Mouse (Mus musculus) embryonic facial prominence, embryonic 11.5 days (tissue): ENCODE results near the gene Ndufa7. TPM values are rescaled to one million over a fixed set of nuclear protein-coding genes. Genes with fewer than 3 reads are reported as not detected.
A peak's percentile ranks its signal among the peaks of the same experiment; 100 is the strongest.

Experiments used
- ATAC-seq: fragments of 200-750 bp; cut with Nextera tagmentation; replicated peaks from 2 replicates; pipeline ENCODE4 v1.8.0; 2017; ENCODE audit warnings: low read depth; ENCODE audit not compliant: insufficient number of reproducible peaks, low FRiP score, low TSS enrichment
- DNase-seq: peaks from one replicate; pipeline ENCODE4 v3.0.0-alpha.2; 2015; ENCODE audit warnings: low spot score
- H3K27ac ChIP-seq: fragments of 300-500 bp; sonication (generic); replicated peaks from 2 replicates; pipeline ENCODE4 v1.5.1; 2014; ENCODE audit warnings: mild to moderate bottlenecking, low read depth, low read length, control low read depth
- H3K27me3 ChIP-seq: fragments of 300-500 bp; sonication (generic); 2 replicates; pipeline ENCODE4 v1.6.1; 2014; ENCODE audit warnings: mild to moderate bottlenecking, low read length, moderate library complexity, mixed read lengths; ENCODE audit not compliant: control insufficient read depth, insufficient read depth
- H3K36me3 ChIP-seq: fragments of 300-500 bp; sonication (generic); replicated peaks from 2 replicates; pipeline ENCODE4 v1.6.1; 2014; ENCODE audit warnings: low read depth, mild to moderate bottlenecking, low read length, moderate library complexity, mixed read lengths; ENCODE audit not compliant: control insufficient read depth, insufficient read depth
- H3K4me1 ChIP-seq: fragments of 300-500 bp; sonication (generic); 2 replicates; pipeline ENCODE4 v1.6.1; 2014; ENCODE audit warnings: low read length, mixed read lengths; ENCODE audit not compliant: control insufficient read depth, insufficient read depth
- H3K4me2 ChIP-seq: fragments of 300-500 bp; sonication (generic); 2 replicates; pipeline ENCODE4 v1.6.1; 2014; ENCODE audit warnings: low read depth, mild to moderate bottlenecking, control low read depth, low read length, moderate library complexity
- H3K4me3 ChIP-seq: fragments of 300-500 bp; sonication (generic); 2 replicates; pipeline ENCODE4 v1.5.1; 2014; ENCODE audit warnings: low read depth, low read length, control low read depth
- H3K9ac ChIP-seq: fragments of 300-500 bp; sonication (generic); replicated peaks from 2 replicates; pipeline ENCODE4 v1.6.1; 2014; ENCODE audit warnings: mild to moderate bottlenecking, control low read depth, low read length
- H3K9me3 ChIP-seq: fragments of 300-500 bp; sonication (generic); replicated peaks from 2 replicates; pipeline ENCODE4 v1.6.1; 2016; ENCODE audit warnings: mild to moderate bottlenecking, low read length, inconsistent platforms, mixed read lengths; ENCODE audit not compliant: control insufficient read depth
- WGBS: fragments of 180-500 bp; shearing (Covaris S2); extraction: QIAGEN DNeasy Blood & Tissue Kit; methylation state at CpG from one replicate; pipeline ENCODE4 v1.1.7; 2014; 5-methylcytosine and 5-hydroxymethylcytosine counted together
- polyA plus RNA-seq: library from polyadenylated mRNA; unstranded; fragments of >200 nt; fragmentation: Nextera tagmentation; extraction: Ambion mirVana; gene quantifications from 2 replicates; pipeline ENCODE4 v1.2.1, GENCODE M21; 2014

Gene Ndufa7
- polyA plus RNA-seq, 1 experiment from 2014 or later: 392 TPM

GRCm38 (mm10) chr17:33826850-33827249 lies 2.5 kb downstream of the Ndufa7 start:
- Histone ChIP-seq H3K4me2 (no peak overlapping the region), H3K9me3 (no peaks in the 10 kb centered on the region), H3K27ac (no peak overlapping the region), H3K4me3 (no peak overlapping the region), H3K36me3 (peaks cover 11% of the 10 kb centered on the region), H3K27me3 (no peaks in the 10 kb centered on the region), H3K4me1 (no peaks in the 10 kb centered on the region; the same call in none of the 2 replicates), H3K9ac (no peak overlapping the region)
- ATAC-seq (no peak), DNase-seq (peak; percentile 89)
- 0% methylated on average over 3 of the region's 3 CpGs for WGBS

GRCm38 (mm10) chr17:33828892-33829291 lies 4.5 kb downstream of the Ndufa7 start:
- no peaks in the 10 kb centered on the region; the same call in 1 of the 2 replicates for H3K4me1 ChIP-seq
- 81% methylated on average over 2 of the region's 2 CpGs for WGBS
- H3K4me2 ChIP-seq: no peak overlapping the region
- H3K9me3 ChIP-seq: no peaks in the 10 kb centered on the region
- H3K36me3 ChIP-seq: peaks cover 11% of the 10 kb centered on the region
- no peak for ATAC-seq
- no peak overlapping the region for H3K9ac ChIP-seq
- no peak overlapping the region for H3K27ac ChIP-seq
- no peaks in the 10 kb centered on the region for H3K27me3 ChIP-seq
- no peak overlapping the region for H3K4me3 ChIP-seq
- DNase-seq: no peak

GRCm38 (mm10) chr17:33829561-33829960 lies 5.2 kb downstream of the Ndufa7 start:
- 91% methylated on average over 10 of the region's 10 CpGs for WGBS
- no peaks in the 10 kb centered on the region for H3K27me3 ChIP-seq
- no peak overlapping the region for H3K9ac ChIP-seq
- H3K4me3 ChIP-seq: no peak overlapping the region
- peaks cover 11% of the 10 kb centered on the region for H3K36me3 ChIP-seq
- DNase-seq (no peak), ATAC-seq (no peak)
- H3K4me2 ChIP-seq: no peak overlapping the region
- H3K27ac ChIP-seq: no peak overlapping the region
- no peaks in the 10 kb centered on the region; the same call in 1 of the 2 replicates for H3K4me1 ChIP-seq
- H3K9me3 ChIP-seq: no peaks in the 10 kb centered on the region

DNA sequence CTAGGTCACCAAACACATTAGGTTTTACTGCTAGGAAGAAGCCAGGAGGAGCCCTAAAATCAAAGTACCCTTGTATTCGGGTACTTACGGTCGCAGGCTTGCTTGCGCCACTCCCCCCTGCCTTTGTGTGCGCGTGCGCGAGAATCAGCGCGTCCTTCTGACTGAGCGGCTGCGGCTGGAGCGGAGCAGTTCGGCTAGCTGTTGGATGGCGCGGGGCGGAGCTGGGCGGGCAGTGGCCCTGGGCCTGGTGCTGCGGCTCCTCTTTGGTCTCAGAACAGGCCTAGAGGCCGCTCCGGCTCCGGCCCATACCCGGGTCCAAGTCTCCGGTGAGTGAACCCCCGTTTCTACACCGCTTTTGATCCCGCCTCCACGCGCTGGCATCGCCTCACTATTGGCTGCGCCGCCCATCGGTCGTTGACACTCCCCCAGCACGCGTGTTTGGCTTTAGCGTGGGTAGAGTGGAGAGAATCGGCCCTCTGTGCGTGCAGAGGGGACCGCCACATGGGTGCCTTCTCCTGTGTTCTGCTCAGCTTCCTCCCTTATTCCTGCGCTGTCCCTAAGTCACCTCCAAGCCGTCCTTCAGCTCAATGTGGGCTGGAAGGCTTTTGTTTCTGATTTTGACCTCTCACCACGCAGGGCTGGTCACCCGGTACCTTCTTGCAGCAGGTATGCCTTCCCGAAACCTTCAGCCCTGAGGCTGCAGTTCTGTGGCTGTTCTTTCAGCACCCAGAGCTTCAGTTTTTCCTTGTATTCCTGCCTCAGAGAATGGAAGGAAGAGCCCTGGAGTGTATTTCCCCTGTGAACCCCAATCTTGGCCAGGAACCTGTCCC lies 18.8 kb downstream of the Ndufa7 start, which contains the start of gene Cd320:
Cd320 (plus strand) TSS at position 126 of the 830 bp plus-strand sequence.
- Histone ChIP-seq H3K9ac (peak within 1 kb of the TSS; percentile 77), H3K4me1 (no peaks in the 10 kb centered on the region), H3K9me3 (no peaks in the 10 kb centered on the region), H3K4me2 (peak within 1 kb of the TSS; percentile 86), H3K27me3 (no peaks in the 10 kb centered on the region), H3K4me3 (peak within 1 kb of the TSS; percentile 88), H3K36me3 (peaks cover 2% of the 10 kb centered on the region), H3K27ac (peak within 1 kb of the TSS; percentile 56; the same call in 1 of the 2 replicates)
- 0% methylated on average over 45 of the region's 45 CpGs for WGBS
- peak; percentile 84 for ATAC-seq
- DNase-seq: peak; percentile 96

GRCm38 (mm10) chr17:33844196-33844595 lies 19.8 kb downstream of the Ndufa7 start:
- H3K9me3 ChIP-seq: no peaks in the 10 kb centered on the region
- no peak overlapping the region for H3K9ac ChIP-seq
- DNase-seq (no peak), ATAC-seq (no peak)
- H3K36me3 ChIP-seq: no peaks in the 10 kb centered on the region
- H3K27me3 ChIP-seq: no peaks in the 10 kb centered on the region
- H3K4me1 ChIP-seq: no peaks in the 10 kb centered on the region
- H3K4me2 ChIP-seq: no peak overlapping the region; the same call in 1 of the 2 replicates
- no peak overlapping the region for H3K27ac ChIP-seq
- H3K4me3 ChIP-seq: no peak overlapping the region
- 64% methylated on average over 1 of the region's 1 CpGs for WGBS

- no peak overlapping the region for H3K4me3 ChIP-seq
- ATAC-seq (no peak), DNase-seq (no peak)
- no peaks in the 10 kb centered on the region for H3K9me3 ChIP-seq
- no peak overlapping the region for H3K27ac ChIP-seq
- no peaks in the 10 kb centered on the region for H3K36me3 ChIP-seq
- H3K9ac ChIP-seq: no peak overlapping the region
- 72% methylated on average over 8 of the region's 8 CpGs for WGBS
- H3K27me3 ChIP-seq: no peaks in the 10 kb centered on the region
- no peaks in the 10 kb centered on the region for H3K4me1 ChIP-seq
- H3K4me2 ChIP-seq: no peak overlapping the region
These were observed 23.8 kb downstream of the Ndufa7 start for GRCm38 (mm10) chr17:33848139-33848538.

- no peak overlapping the region for H3K4me3 ChIP-seq
- no peaks in the 10 kb centered on the region for H3K4me1 ChIP-seq
- H3K4me2 ChIP-seq: no peak overlapping the region
- H3K27ac ChIP-seq: no peak overlapping the region
- H3K9ac ChIP-seq: no peak overlapping the region
- H3K9me3 ChIP-seq: no peaks in the 10 kb centered on the region
- no peaks in the 10 kb centered on the region for H3K36me3 ChIP-seq
- no peak for ATAC-seq
- no peak for DNase-seq
- no peaks in the 10 kb centered on the region for H3K27me3 ChIP-seq
- 63% methylated on average over 1 of the region's 1 CpGs for WGBS
These were observed 27.0 kb downstream of the Ndufa7 start for GRCm38 (mm10) chr17:33851331-33851730.

DNA sequence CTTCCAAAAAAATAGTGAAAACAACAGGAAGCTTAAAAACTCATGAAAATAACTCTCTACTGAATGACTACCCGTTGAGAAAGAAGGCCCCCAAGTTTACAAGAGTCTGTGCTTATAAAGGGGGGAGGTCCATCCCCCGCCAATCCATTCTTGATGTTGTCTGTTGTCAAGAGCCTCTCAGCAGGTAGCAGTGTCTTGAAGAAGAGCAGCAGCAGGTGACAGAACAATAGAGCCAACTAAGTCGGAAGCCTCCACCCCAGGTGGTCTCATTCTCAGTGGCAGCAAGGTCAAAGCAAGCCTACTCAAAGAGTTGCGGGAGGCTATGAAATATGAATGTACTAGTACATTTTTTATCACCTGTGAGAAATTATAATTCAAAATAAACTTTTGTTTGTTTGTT lies 33.4 kb downstream of the Ndufa7 start:
- no peak overlapping the region for H3K27ac ChIP-seq
- DNase-seq (no peak), ATAC-seq (no peak)
- no peaks in the 10 kb centered on the region for H3K9me3 ChIP-seq
- WGBS: 65% methylated on average over 4 of the region's 4 CpGs
- H3K9ac ChIP-seq: no peak overlapping the region
- H3K27me3 ChIP-seq: no peaks in the 10 kb centered on the region
- no peaks in the 10 kb centered on the region for H3K4me1 ChIP-seq
- no peaks in the 10 kb centered on the region for H3K36me3 ChIP-seq
- no peak overlapping the region for H3K4me3 ChIP-seq
- no peak overlapping the region for H3K4me2 ChIP-seq
